Comparison of ENCODE assay signal across 8 mouse cellular contexts in genomic region chr17:71965733-71966606, GRCm38 (mm10).
DNase-seq lines count a peak whose midpoint lies in the region; ATAC-seq lines count a peak whose summit lies in the region.

No protein-coding gene starts in this region.

- peak; percentile 8 to 26 for DNase-seq in spleen, adult 18-20 months
- DNase-seq in spleen, adult 12 weeks (ENCODE audit: low spot score) = no peak
- peak; percentile 91 for DNase-seq in brain, adult 2 months (ENCODE audit: low read depth, low spot score)
- DNase-seq in induced T-regulatory cell, adult 2 months (ENCODE audit: low read depth) = peak; percentile 2
- DNase-seq in left cerebral cortex, adult 9 months (ENCODE audit: low spot score in 2 of 2) = peak; percentile 22 to 70
- peak; percentile 79 for DNase-seq in retina, postnatal 1 day

- no peaks in the 10 kb centered on the region for H3K9me3 ChIP-seq in forebrain, embryonic 16.5 days (ENCODE audit: control insufficient read depth, low read length)

- H3K4me1 ChIP-seq in forebrain, embryonic 16.5 days (replicated peaks; ENCODE audit: control insufficient read depth, insufficient read depth, low read length) = peaks cover 3% of the 10 kb centered on the region; the same call in 1 of the 2 replicates

- peak; percentile 92 for ATAC-seq in forebrain, embryonic 16.5 days
- no peak for ATAC-seq in erythroid progenitor cell, adult 5-6 weeks (replicated peaks; ENCODE audit: low FRiP score, poor library complexity, severe bottlenecking)

- no peak overlapping the region for H3K9ac ChIP-seq in forebrain, embryonic 16.5 days (replicated peaks; ENCODE audit: low read depth, low read length)

- H3K4me2 ChIP-seq in forebrain, embryonic 16.5 days (ENCODE audit: low read length) = no peak overlapping the region

- no peaks in the 10 kb centered on the region for H3K36me3 ChIP-seq in forebrain, embryonic 16.5 days (ENCODE audit: control insufficient read depth, insufficient read depth)

- H3K4me3 ChIP-seq in forebrain, embryonic 16.5 days (replicated peaks; ENCODE audit: low read length) = no peak overlapping the region

- H3K27ac ChIP-seq in forebrain, embryonic 16.5 days (ENCODE audit: low read length) = no peak overlapping the region

- WGBS in forebrain, embryonic 16.5 days = 66% methylated on average over 9 of the region's 9 CpGs

- no peaks in the 10 kb centered on the region for H3K27me3 ChIP-seq in forebrain, embryonic 16.5 days (replicated peaks; ENCODE audit: control insufficient read depth, insufficient read depth, low read length)
